Mouse (Mus musculus): ENCODE measurements around the gene Ankrd65. TPM values are rescaled to one million over a fixed set of nuclear protein-coding genes. Genes with fewer than 3 reads are reported as not detected.
A peak's percentile ranks its signal among the peaks of the same experiment; 100 is the strongest.

The Ankrd65 gene
- polyA plus RNA-seq, 1 experiment from 2014 or later, result 0.10 TPM

GRCm38 (mm10) chr4:155777816-155778215 lies 12.4 kb upstream of the Ankrd65 start:
- ATAC-seq (ENCODE audit: low FRiP score, low TSS enrichment) (no peak), DNase-seq (ENCODE audit: low spot score) (peak; percentile 16)
- H3K27me3 ChIP-seq (ENCODE audit: control insufficient read depth, insufficient read depth, low read length), result no peaks in the 10 kb centered on the region
- H3K4me3 ChIP-seq (ENCODE audit: low read depth, low read length), result no peak overlapping the region
- H3K4me1 ChIP-seq (replicated peaks; ENCODE audit: control insufficient read depth, insufficient read depth), result peaks cover 13% of the 10 kb centered on the region
- H3K4me2 ChIP-seq (replicated peaks; ENCODE audit: low read depth), result no peak overlapping the region
- no peak for TF ChIP-seq CTCF (IDR thresholded peaks at IDR 0.05; ENCODE audit: low read depth)
- TF ChIP-seq EP300 (optimal IDR thresholded peaks at IDR 0.05), result no peak
- no peaks in the 10 kb centered on the region for H3K9me3 ChIP-seq (ENCODE audit: control insufficient read depth, low read length)
- H3K36me3 ChIP-seq (ENCODE audit: control insufficient read depth, insufficient read depth, low read length), result no peaks in the 10 kb centered on the region
- H3K9ac ChIP-seq (ENCODE audit: low read length), result no peak overlapping the region
- peak overlapping the region; percentile 35; the same call in 1 of the 2 replicates for H3K27ac ChIP-seq (replicated peaks)
- 56% methylated on average over 2 of the region's 2 CpGs for WGBS

- H3K27me3 ChIP-seq (ENCODE audit: control insufficient read depth, insufficient read depth, low read length), result no peaks in the 10 kb centered on the region
- no peaks in the 10 kb centered on the region for H3K36me3 ChIP-seq (ENCODE audit: control insufficient read depth, insufficient read depth, low read length)
- no peak overlapping the region; the same call in 1 of the 2 replicates for H3K27ac ChIP-seq (replicated peaks)
- H3K9me3 ChIP-seq (ENCODE audit: control insufficient read depth, low read length), result no peaks in the 10 kb centered on the region
- DNase-seq (ENCODE audit: low spot score) (no peak), ATAC-seq (ENCODE audit: low FRiP score, low TSS enrichment) (no peak)
- no peak overlapping the region for H3K9ac ChIP-seq (ENCODE audit: low read length)
- WGBS, result 72% methylated on average over 4 of the region's 4 CpGs
- TF ChIP-seq EP300 (optimal IDR thresholded peaks at IDR 0.05) (no peak), CTCF (IDR thresholded peaks at IDR 0.05; ENCODE audit: low read depth) (no peak)
- no peak overlapping the region for H3K4me3 ChIP-seq (ENCODE audit: low read depth, low read length)
- no peak overlapping the region for H3K4me2 ChIP-seq (replicated peaks; ENCODE audit: low read depth)
- peaks cover 9% of the 10 kb centered on the region for H3K4me1 ChIP-seq (replicated peaks; ENCODE audit: control insufficient read depth, insufficient read depth)
Measured at GRCm38 (mm10) chr4:155779498-155779897, 10.7 kb upstream of the Ankrd65 start.

GRCm38 (mm10) chr4:155780895-155781294 lies 9.3 kb upstream of the Ankrd65 start:
- H3K9me3 ChIP-seq (ENCODE audit: control insufficient read depth, low read length), result no peaks in the 10 kb centered on the region
- WGBS, result 35% methylated on average over 6 of the region's 6 CpGs
- no peak overlapping the region for H3K9ac ChIP-seq (ENCODE audit: low read length)
- peaks cover 7% of the 10 kb centered on the region for H3K4me1 ChIP-seq (replicated peaks; ENCODE audit: control insufficient read depth, insufficient read depth)
- H3K4me2 ChIP-seq (replicated peaks; ENCODE audit: low read depth), result no peak overlapping the region
- ATAC-seq (ENCODE audit: low FRiP score, low TSS enrichment) (no peak; the same call in 1 of the 2 replicates), DNase-seq (ENCODE audit: low spot score) (no peak)
- no peaks in the 10 kb centered on the region for H3K36me3 ChIP-seq (ENCODE audit: control insufficient read depth, insufficient read depth, low read length)
- H3K27ac ChIP-seq (replicated peaks), result peak overlapping the region; percentile 45; the same call in 1 of the 2 replicates
- no peak overlapping the region for H3K4me3 ChIP-seq (ENCODE audit: low read depth, low read length)
- H3K27me3 ChIP-seq (ENCODE audit: control insufficient read depth, insufficient read depth, low read length), result no peaks in the 10 kb centered on the region
- TF ChIP-seq EP300 (optimal IDR thresholded peaks at IDR 0.05) (no peak), CTCF (IDR thresholded peaks at IDR 0.05; ENCODE audit: low read depth) (no peak)

- Histone ChIP-seq H3K27ac (replicated peaks) (peak overlapping the region; percentile 83; the same call in 1 of the 2 replicates), H3K36me3 (ENCODE audit: control insufficient read depth, insufficient read depth, low read length) (no peaks in the 10 kb centered on the region), H3K9ac (ENCODE audit: low read length) (no peak overlapping the region; the same call in 1 of the 2 replicates), H3K27me3 (ENCODE audit: control insufficient read depth, insufficient read depth, low read length) (no peaks in the 10 kb centered on the region), H3K9me3 (ENCODE audit: control insufficient read depth, low read length) (no peaks in the 10 kb centered on the region), H3K4me3 (ENCODE audit: low read depth, low read length) (peak overlapping the region; percentile 63), H3K4me2 (replicated peaks; ENCODE audit: low read depth) (peak overlapping the region; percentile 75), H3K4me1 (replicated peaks; ENCODE audit: control insufficient read depth, insufficient read depth) (no peaks in the 10 kb centered on the region)
- peak; percentile 21; the same call in 1 of the 2 replicates for ATAC-seq (ENCODE audit: low FRiP score, low TSS enrichment)
- WGBS, result 29% methylated on average over 16 of the region's 16 CpGs
- TF ChIP-seq EP300 (optimal IDR thresholded peaks at IDR 0.05), result no peak
- TF ChIP-seq CTCF (IDR thresholded peaks at IDR 0.05; ENCODE audit: low read depth), result no peak
- DNase-seq (ENCODE audit: low spot score), result no peak
Measured at GRCm38 (mm10) chr4:155783486-155784080, 6.7 kb upstream of the Ankrd65 start.

GRCm38 (mm10) chr4:155784081-155784701 lies 6.0 kb upstream of the Ankrd65 start:
- Histone ChIP-seq H3K36me3 (ENCODE audit: control insufficient read depth, insufficient read depth, low read length) (no peaks in the 10 kb centered on the region), H3K4me1 (replicated peaks; ENCODE audit: control insufficient read depth, insufficient read depth) (no peaks in the 10 kb centered on the region), H3K9me3 (ENCODE audit: control insufficient read depth, low read length) (no peaks in the 10 kb centered on the region), H3K4me3 (ENCODE audit: low read depth, low read length) (peak overlapping the region; percentile 63), H3K4me2 (replicated peaks; ENCODE audit: low read depth) (peak overlapping the region; percentile 75), H3K27ac (replicated peaks) (peak overlapping the region; percentile 83), H3K9ac (ENCODE audit: low read length) (peak overlapping the region; percentile 86), H3K27me3 (ENCODE audit: control insufficient read depth, insufficient read depth, low read length) (no peaks in the 10 kb centered on the region)
- peak; percentile 84 for ATAC-seq (ENCODE audit: low FRiP score, low TSS enrichment)
- TF ChIP-seq EP300 (optimal IDR thresholded peaks at IDR 0.05) (no peak), CTCF (IDR thresholded peaks at IDR 0.05; ENCODE audit: low read depth) (peak; percentile 87)
- peak; percentile 83 for DNase-seq (ENCODE audit: low spot score)
- WGBS, result under 1% methylated on average over 49 of the region's 52 CpGs

GRCm38 (mm10) chr4:155785246-155785645 lies 5.0 kb upstream of the Ankrd65 start:
- H3K36me3 ChIP-seq (ENCODE audit: control insufficient read depth, insufficient read depth, low read length), result no peaks in the 10 kb centered on the region
- DNase-seq (ENCODE audit: low spot score) (no peak), ATAC-seq (ENCODE audit: low FRiP score, low TSS enrichment) (no peak)
- H3K9me3 ChIP-seq (ENCODE audit: control insufficient read depth, low read length), result no peaks in the 10 kb centered on the region
- H3K27me3 ChIP-seq (ENCODE audit: control insufficient read depth, insufficient read depth, low read length), result no peaks in the 10 kb centered on the region
- TF ChIP-seq CTCF (IDR thresholded peaks at IDR 0.05; ENCODE audit: low read depth) (no peak), EP300 (optimal IDR thresholded peaks at IDR 0.05) (no peak)
- no peak overlapping the region for H3K4me2 ChIP-seq (replicated peaks; ENCODE audit: low read depth)
- no peak overlapping the region for H3K4me3 ChIP-seq (ENCODE audit: low read depth, low read length)
- 78% methylated on average over 10 of the region's 10 CpGs for WGBS
- no peaks in the 10 kb centered on the region for H3K4me1 ChIP-seq (replicated peaks; ENCODE audit: control insufficient read depth, insufficient read depth)
- H3K9ac ChIP-seq (ENCODE audit: low read length), result no peak overlapping the region
- H3K27ac ChIP-seq (replicated peaks), result no peak overlapping the region

Measured in stomach, postnatal 0 days (tissue).